ENCODE assay signal across 9 mouse cellular contexts in the genomic region with DNA sequence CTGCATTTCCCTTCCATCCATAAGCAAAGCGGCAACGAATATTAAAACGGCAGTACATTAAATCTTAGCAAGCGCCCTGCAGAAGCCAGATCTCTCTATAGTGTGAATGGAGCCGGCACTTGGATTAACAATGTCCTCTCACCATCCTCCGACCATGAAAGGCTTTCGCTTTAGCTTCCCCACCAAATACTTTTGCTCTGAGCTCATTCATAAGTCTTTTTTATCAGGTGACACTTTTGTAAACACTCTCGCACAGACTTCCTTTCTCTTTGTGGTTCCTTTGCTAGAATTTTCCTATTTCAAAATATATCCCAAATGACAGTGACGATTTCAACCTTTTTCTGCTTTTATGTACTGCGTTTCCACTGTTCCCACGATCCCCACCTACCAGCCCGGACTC. TPM values are rescaled to one million over a fixed set of nuclear protein-coding genes. Genes with fewer than 3 reads are reported as not detected.
DNase-seq lines count a peak whose midpoint lies in the region; ATAC-seq and TF ChIP-seq lines count a peak whose summit lies in the region.
"Had no signal": no experiment of that assay in that cellular context is flagged by ENCODE, and none has a peak within 500 bp of the region (broad histone marks: within the 10 kb centered on the region; RNA-seq: fewer than 3 reads in every experiment).

No protein-coding gene starts in this region.

- H3K9me3 ChIP-seq in megakaryocyte, embryonic 14.5 days: no peaks in the 10 kb centered on the region; the same call in 1 of the 2 replicates
- no peaks in the 10 kb centered on the region for H3K9me3 ChIP-seq in limb, embryonic 14.5 days (ENCODE audit: control insufficient read depth, low read length)

- no peaks in the 10 kb centered on the region for H3K36me3 ChIP-seq in megakaryocyte, embryonic 14.5 days (replicated peaks; ENCODE audit: low read length)
- H3K36me3 ChIP-seq in limb, embryonic 14.5 days (ENCODE audit: control insufficient read depth, insufficient read depth, low read length): no peaks in the 10 kb centered on the region

- no peak overlapping the region for H3K27ac ChIP-seq in embryonic fibroblast, embryonic 13.5 days (ENCODE audit: insufficient read depth, low read length)
- H3K27ac ChIP-seq in limb, embryonic 14.5 days (replicated peaks; ENCODE audit: low read depth, low read length): no peak overlapping the region
- no peak overlapping the region for H3K27ac ChIP-seq in olfactory bulb, adult 2 months (ENCODE audit: insufficient read depth, low read depth, low read length)

- WGBS in limb, embryonic 14.5 days: 23% methylated on average over 12 of the region's 12 CpGs
- WGBS in olfactory bulb, adult 2 months: 18% methylated on average over 12 of the region's 12 CpGs

- H3K4me1 ChIP-seq in megakaryocyte, embryonic 14.5 days: peaks cover 17% of the 10 kb centered on the region
- H3K4me1 ChIP-seq in embryonic fibroblast, embryonic 13.5 days (ENCODE audit: control insufficient read depth, insufficient read depth, low read length): no peaks in the 10 kb centered on the region
- H3K4me1 ChIP-seq in limb, embryonic 14.5 days (ENCODE audit: control insufficient read depth, insufficient read depth, low read length): no peaks in the 10 kb centered on the region
- peaks cover 7% of the 10 kb centered on the region for H3K4me1 ChIP-seq in olfactory bulb, adult 2 months (ENCODE audit: control insufficient read depth, insufficient read depth, low read length)

- H3K4me3 ChIP-seq in megakaryocyte, embryonic 14.5 days (replicated peaks): peak overlapping the region; percentile 84
- H3K4me3 ChIP-seq in embryonic fibroblast, embryonic 13.5 days (ENCODE audit: insufficient read depth, low read length): peak overlapping the region; percentile 58
- H3K4me3 ChIP-seq in limb, embryonic 14.5 days (replicated peaks; ENCODE audit: low read length): peak overlapping the region; percentile 39
- H3K4me3 ChIP-seq in olfactory bulb, adult 2 months (ENCODE audit: insufficient read depth, low read depth, low read length): peak overlapping the region; percentile 34; the same call in 1 of the 2 replicates

- ATAC-seq in megakaryocyte, adult 5-6 weeks (ENCODE audit: poor library complexity, severe bottlenecking): no peak
- no peak for ATAC-seq in limb, embryonic 14.5 days (ENCODE audit: low FRiP score, low read depth)

- H3K4me2 ChIP-seq in limb, embryonic 14.5 days (replicated peaks; ENCODE audit: low read depth, low read length, severe bottlenecking): peak overlapping the region; percentile 58

- TF ChIP-seq POLR2A in embryonic fibroblast, embryonic 13.5 days (IDR thresholded peaks at IDR 0.05; ENCODE audit: low read depth, low read length): no peak
- TF ChIP-seq POLR2A in limb, embryonic 14.5 days (IDR thresholded peaks at IDR 0.05; ENCODE audit: borderline replicate concordance, extremely low read depth, insufficient read depth, insufficient read length): no peak
- TF ChIP-seq POLR2A in olfactory bulb, adult 2 months (IDR thresholded peaks at IDR 0.05; ENCODE audit: insufficient read depth, low read depth, low read length): no peak

- no peak for DNase-seq in limb, embryonic 14.5 days (ENCODE audit: low spot score)
- DNase-seq in spleen, postnatal 10 days (ENCODE audit: low spot score in 2 of 2): no peak
- no peak for DNase-seq in adrenal gland, adult 18-20 months (ENCODE audit: low spot score in 2 of 2)
- no peak for DNase-seq in left cerebral cortex, adult 11 months (ENCODE audit: low spot score)
- DNase-seq: cerebellum, adult 9-11 months had no signal

- H3K9ac ChIP-seq in limb, embryonic 14.5 days (ENCODE audit: low read depth, low read length, severe bottlenecking): no peak overlapping the region

- TF ChIP-seq CTCF in embryonic fibroblast, embryonic 13.5 days (IDR thresholded peaks at IDR 0.05; ENCODE audit: borderline replicate concordance, insufficient read depth, low read length): no peak
- no peak for TF ChIP-seq CTCF in olfactory bulb, adult 2 months (IDR thresholded peaks at IDR 0.05; ENCODE audit: insufficient read depth, low read depth, low read length)

- H3K27me3 ChIP-seq in megakaryocyte, embryonic 14.5 days (replicated peaks): peaks cover 30% of the 10 kb centered on the region
- peaks cover 16% of the 10 kb centered on the region; the same call in 1 of the 2 replicates for H3K27me3 ChIP-seq in limb, embryonic 14.5 days (ENCODE audit: control insufficient read depth, insufficient read depth, low read length)

RNA-seq across cellular contexts. Expression of a gene that starts 23.1 kb away (rescaled TPM):
- not detected in 2 replicates for polyA plus RNA-seq in megakaryocyte, embryonic 14.5 days (2012; ENCODE audit: insufficient read depth, low replicate concordance)
- total RNA-seq in megakaryocyte, adult 5-6 weeks (2015): not detected in 2 replicates
- total RNA-seq in megakaryocyte, adult 5-6 weeks (2017): 0.15 TPM in 1 of 2 replicates, not detected in the other
- not detected in 2 replicates for polyA plus RNA-seq in embryonic fibroblast, embryonic 13.5 days (2011; ENCODE audit: insufficient read length, low read depth, missing spikeins)
- polyA plus RNA-seq in limb, embryonic 14.5 days (2012; rRNA removed): not detected in 2 replicates
- polyA plus RNA-seq in limb, embryonic 14.5 days (2014; fragmentation: Nextera tagmentation; extraction: Ambion mirVana): not detected in 2 replicates
- not detected in 2 replicates for polyA plus RNA-seq in olfactory bulb, adult 2 months (2012; ENCODE audit: insufficient read depth, insufficient read length, low replicate concordance, missing spikeins)
- total RNA-seq in adrenal gland, adult 18-20 months (2021): not detected

RNA-seq across cellular contexts. Expression of a gene that starts 45.3 kb away (rescaled TPM):
- polyA plus RNA-seq in megakaryocyte, embryonic 14.5 days (2012; ENCODE audit: insufficient read depth, low replicate concordance): not detected in 2 replicates
- total RNA-seq in megakaryocyte, adult 5-6 weeks (2015): not detected in 2 replicates
- total RNA-seq in megakaryocyte, adult 5-6 weeks (2017): not detected in 2 replicates
- polyA plus RNA-seq in embryonic fibroblast, embryonic 13.5 days (2011; ENCODE audit: insufficient read length, low read depth, missing spikeins): not detected in 2 replicates
- not detected in 2 replicates for polyA plus RNA-seq in limb, embryonic 14.5 days (2012; rRNA removed)
- polyA plus RNA-seq in limb, embryonic 14.5 days (2014; fragmentation: Nextera tagmentation; extraction: Ambion mirVana): not detected in 2 replicates
- polyA plus RNA-seq in olfactory bulb, adult 2 months (2012; ENCODE audit: insufficient read depth, insufficient read length, low replicate concordance, missing spikeins): not detected in 2 replicates
- not detected for total RNA-seq in adrenal gland, adult 18-20 months (2021)

Comparison
In these comparisons a context has a peak if more than half of its experiments do, and no peak if none do; other contexts are left out.
1. H3K4me3 ChIP-seq: peak in every context shown above with its lines; median percentile 84 in megakaryocyte, embryonic 14.5 days; 58 in embryonic fibroblast, embryonic 13.5 days; 39 in limb, embryonic 14.5 days; 34 in olfactory bulb, adult 2 months.